Mouse (Mus musculus): ENCODE data around the gene Cdkn3.

- TF ChIP-seq POLR2A (IDR thresholded peaks at IDR 0.05; ENCODE audit: extremely low read depth, insufficient read depth, low read length) (no peak), CTCF (IDR thresholded peaks at IDR 0.05; ENCODE audit: low read depth, low read length) (no peak)
Observed at GRCm38 (mm10) chr14:46781086-46781485, 20.7 kb downstream of the Cdkn3 start.
